Mouse (Mus musculus): ENCODE results near the gene Rps6ka5.

Gene Rps6ka5

DNA sequence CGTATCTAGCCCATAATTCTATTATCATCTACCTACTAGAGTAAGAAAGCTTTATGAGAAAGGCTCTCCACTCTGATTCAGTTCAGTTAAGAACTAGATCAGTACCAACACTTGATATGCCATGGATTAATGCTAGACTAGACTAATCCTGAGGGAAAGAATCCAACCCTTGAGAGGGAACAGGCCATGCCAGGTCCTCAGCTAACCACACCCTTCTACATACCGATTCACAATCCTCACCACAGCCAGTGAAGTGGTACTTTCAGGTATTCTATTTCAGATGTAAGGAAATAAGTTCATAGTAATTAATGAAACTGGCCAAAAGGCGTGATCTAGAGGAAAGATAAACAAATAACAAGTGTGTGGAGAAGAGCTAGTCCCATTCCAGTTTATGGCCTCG, 70.8 kb downstream of the Rps6ka5 start:
- DNase-seq (ENCODE audit: low spot score) = no peak

DNA sequence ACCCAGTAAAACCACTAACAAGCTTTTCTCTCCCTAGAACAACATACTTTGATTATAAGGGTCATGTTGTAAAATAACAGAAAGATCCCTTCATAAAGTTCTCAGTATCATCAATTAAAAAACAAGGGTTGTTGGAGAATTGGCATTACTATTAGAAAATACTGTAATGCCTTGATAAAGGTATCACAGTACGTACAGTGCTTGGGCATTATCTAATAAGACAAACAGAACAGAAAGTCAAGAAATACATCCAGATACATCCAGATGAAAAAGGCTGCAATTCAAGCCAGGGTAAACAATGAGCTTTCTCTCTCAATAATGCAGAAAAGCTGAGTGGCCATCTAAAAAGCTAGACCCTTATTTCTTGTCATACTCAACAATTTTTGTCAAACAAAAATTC, 84.8 kb downstream of the Rps6ka5 start:
- DNase-seq (ENCODE audit: low spot score) = no peak

DNA sequence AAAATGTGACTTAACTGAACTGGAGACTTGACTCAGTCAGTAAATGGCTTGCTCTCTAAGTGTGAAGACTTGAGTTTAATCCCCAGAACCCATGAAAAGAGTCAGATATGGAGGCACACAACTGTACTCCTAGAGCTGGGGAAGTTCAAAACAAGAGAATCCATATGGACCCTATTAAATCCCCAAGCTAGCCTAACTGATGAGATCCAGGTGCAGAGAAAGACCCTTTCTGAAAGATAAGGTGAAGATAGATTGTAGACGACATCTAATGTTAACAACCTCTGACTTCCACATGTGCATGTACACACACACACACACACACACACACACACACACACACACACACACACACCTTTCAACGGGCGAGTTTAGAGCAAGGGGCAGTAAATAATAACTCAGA, 86.1 kb downstream of the Rps6ka5 start:
- DNase-seq (ENCODE audit: low spot score) = no peak

DNA sequence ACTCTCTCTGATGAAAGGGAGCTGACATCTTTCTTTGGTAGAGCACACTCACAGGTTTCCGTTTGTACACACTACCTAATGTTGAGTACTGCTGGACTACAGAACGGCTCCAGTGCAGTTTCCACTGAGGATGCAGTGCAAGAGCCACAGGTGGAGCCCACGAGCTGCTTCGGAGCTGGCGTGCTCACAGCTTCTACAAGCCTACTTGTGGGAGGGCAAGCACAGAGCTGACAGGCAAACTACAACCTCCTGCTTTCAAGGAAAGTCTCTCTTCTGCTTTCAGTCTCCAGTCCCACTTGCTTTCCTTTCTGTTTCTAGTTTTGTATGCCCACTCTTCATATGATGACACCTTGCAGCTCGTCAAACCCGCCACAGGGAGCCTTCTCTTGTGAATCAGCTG, 87.1 kb downstream of the Rps6ka5 start:
- no peak for DNase-seq (ENCODE audit: low spot score)

DNA sequence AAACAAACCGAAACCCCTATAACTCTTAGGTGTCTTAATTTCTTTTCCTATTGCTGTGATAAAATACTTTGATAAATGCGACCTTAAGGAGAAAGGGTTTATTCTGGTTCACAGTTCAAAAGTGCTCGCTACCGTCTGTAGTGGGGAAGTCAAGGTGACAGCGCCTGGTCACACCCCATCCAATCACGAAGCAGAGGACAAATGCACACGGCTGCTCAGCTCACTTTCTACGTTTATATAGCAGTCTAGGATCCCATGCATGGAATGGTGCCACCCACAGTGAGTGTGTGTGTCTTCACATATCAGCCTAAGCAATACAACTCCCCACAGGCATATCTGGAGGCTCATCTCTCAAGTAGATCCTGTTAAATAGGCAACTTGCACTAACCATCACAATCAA, 88.9 kb downstream of the Rps6ka5 start:
- no peak for DNase-seq (ENCODE audit: low spot score)

DNA sequence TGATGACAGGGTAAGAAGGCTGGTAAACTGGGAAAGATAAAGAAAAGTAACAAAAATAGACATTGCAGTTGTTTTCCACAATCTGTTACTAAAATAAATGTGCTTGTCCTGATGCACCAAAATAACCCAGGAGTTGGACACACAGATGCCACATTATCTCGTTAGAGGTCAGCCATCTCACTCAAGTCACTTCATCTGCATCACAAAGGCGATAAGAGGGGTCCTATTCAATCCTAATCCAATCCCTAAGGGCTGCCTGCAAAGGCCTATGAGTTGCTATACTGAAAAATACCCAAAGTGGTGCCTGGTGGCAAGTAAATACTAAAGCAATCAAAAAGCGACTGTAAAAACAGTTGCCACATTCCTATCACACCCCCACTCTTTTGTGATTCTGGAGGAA, 90.0 kb downstream of the Rps6ka5 start:
- DNase-seq (ENCODE audit: low spot score) = no peak

DNA sequence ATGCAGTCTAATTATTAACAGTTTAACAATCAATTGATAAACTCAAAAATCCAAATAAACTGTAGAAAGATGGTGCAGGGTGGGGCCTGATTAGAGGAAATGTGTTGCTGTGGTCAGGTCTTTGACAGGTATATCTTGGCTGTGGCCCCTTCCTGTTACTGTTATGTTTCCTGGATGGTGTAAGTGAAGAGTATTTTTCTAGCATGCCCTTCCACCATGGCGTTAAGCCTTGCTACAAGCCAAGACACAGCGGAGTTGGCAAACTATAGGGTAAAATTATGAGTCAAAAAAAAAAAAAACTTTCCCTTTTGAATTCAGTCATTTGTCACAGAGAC, 90.5 kb downstream of the Rps6ka5 start:
- no peak for DNase-seq (ENCODE audit: low spot score)

DNA sequence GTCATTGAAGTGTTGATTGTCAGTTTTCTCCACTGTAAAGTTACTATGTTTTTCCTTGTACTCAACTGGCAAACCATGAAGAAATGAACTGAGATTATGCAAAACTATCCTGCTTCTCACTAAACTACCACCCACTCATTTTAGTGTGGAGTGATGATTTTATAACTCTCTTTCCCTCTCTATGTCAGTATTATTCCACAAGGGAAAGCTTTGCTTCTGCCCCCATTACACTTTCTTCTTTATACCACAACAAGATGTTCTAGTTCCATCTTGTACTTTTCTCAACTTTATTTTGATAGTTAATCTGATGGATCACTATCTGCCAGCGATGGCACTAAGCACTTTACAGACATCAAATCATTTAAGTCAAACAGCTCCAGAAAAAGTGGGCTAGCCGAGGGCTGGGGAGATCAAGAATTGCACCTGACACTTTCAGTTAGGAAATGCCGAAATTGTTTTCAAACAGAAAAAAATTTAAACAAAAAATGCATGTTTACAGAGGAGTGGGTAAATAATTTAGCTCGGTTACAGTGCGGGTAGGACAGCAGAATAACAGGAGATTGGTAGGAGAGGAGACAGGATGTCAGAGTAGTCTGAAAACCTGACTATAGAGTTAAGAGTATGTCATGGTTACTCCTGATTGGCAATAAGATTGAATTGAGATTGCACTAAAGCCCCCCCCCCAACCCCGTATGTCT, 91.0 kb downstream of the Rps6ka5 start:
- no peak for DNase-seq (ENCODE audit: low spot score)

DNA sequence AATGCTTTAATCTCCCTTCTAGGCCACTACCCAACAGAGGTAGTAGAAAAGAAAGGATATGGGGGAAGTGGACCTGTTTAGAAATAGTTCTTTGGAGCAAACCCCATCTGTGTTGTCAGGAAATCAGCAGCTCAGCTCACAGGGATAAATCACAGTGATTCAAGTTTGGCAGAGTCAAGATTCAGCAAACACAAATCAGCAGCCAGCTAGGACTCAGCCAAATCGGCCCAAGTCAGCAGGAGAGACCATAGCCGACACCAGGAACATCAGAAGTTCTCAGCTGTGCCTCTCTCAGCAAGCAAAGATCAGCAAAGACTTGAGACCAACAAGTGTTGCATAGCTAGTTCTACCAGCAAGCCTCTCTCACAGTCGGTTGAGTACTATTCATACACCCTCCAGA, 93.6 kb downstream of the Rps6ka5 start:
- DNase-seq (ENCODE audit: low spot score) = no peak

DNA sequence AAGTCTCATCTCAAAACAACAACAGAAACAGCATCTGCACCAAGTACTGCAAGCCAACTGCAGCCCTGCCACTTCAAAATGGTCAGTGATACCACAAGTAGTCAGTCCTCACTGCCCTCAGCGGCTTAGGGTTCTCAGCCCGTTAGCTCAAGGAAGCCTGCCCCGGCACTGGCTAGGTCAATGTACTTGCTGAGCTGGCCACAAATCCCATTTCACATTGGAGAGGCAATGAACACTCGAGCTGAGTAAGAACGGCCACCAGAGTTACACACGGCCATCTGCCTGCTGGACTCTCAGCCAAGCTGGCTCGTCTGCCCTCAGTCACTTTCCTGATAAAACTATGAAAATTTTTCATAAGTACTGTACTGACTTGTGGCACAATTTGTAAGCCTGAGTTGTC, 95.5 kb downstream of the Rps6ka5 start:
- no peak for DNase-seq (ENCODE audit: low spot score)

DNA sequence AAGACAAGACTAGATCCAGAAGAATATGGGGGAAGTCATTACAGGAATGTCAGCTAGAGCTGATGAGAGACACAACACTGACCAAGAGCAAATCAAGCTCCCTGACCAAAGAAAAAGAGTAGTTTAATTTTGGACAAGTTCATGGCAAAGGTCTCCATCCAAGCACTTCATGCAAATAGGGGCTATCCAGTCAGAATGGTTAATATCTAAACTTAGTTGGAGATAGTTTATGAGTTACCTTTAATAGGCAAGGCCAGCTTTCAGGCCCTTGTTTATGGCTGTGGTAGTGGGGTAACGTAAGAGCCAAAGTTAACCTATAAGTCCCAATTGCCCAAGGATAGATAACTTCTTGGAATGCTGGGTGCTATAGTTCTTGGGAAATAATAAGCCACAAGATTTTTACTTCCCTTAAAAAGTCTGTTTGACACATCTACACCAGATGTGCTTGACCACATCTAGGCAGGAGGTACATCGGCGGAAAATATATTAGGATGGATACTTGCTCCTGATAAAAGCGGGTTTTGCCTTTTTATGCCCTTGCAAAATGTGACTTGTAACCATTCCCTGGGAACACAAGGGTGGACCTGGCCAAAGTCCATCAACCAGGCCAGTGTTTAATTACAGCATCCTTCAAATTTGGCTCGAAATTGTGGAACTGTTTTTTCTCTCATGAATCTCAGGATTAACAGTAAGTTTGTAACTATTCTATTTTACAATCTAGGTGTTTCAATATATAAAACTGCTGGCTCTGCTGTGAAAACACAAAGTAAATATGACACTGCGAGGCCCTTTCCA, 97.5 kb downstream of the Rps6ka5 start:
- DNase-seq (ENCODE audit: low spot score) = no peak

DNA sequence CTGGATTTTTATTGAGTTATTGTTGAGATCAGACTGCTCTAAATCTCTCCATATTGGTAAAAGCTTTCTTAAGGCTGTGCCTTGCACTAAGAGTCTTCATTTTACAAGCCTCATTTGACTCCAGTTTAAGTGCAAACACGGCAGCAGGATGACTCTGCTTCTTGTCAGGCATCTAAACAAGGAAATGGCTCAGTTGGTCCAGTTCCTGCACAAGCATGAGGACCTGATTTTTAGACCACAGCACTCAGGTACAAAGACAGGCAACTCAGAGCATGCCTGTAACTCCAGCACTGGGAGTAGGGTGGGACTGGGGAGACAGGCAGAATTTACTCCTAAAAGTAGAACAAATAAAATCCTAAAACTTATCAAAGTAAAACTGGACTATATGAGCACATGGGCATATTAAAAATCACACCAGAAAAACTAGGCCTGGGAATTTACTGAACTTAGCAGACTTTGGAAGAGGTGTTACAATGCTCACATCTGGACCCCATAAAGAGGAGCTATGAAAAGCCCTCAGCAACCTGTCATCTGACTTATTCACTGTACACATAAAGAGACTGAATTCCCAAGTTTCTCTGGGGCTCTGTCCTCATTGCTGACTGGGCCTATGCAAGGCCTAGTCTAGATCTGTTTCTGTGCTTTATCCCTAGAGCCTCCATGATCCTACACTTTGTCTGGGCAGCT, 99.6 kb downstream of the Rps6ka5 start:
- DNase-seq (ENCODE audit: low spot score) = no peak

DNA sequence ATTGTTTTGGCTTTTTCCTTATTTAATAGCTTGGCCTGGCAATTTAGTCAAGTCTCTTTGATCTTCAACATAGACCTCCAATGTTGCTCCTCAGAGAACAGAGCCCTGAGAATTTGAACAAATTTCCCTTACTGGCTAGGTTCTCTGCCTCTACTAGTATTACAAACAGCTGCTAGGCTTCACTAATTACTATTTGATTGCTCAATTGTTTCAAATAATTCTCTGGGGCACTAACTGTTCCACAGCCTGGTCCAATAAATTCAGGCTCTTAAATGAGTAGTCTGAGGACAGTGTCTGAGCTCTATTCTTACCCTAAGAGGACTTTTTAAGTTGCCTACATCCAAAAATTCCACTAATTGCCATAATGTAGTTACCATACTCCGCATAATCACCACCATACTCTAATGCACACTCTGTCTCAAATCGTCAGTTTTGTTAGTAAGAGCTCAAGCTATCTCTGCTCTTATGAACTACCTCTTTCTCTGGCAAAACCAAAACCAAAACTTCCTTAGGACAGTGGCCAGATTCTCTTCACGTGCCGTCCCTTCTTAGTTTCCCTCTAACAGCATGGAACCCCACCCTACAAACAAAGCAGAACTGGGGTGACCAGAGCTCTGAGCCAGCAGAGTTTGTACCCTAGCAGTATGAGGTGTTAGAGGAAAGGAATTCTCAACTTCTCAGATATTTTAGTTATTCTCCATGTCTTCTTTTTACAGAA, 100.4 kb downstream of the Rps6ka5 start:
- DNase-seq (ENCODE audit: low spot score) = no peak

DNA sequence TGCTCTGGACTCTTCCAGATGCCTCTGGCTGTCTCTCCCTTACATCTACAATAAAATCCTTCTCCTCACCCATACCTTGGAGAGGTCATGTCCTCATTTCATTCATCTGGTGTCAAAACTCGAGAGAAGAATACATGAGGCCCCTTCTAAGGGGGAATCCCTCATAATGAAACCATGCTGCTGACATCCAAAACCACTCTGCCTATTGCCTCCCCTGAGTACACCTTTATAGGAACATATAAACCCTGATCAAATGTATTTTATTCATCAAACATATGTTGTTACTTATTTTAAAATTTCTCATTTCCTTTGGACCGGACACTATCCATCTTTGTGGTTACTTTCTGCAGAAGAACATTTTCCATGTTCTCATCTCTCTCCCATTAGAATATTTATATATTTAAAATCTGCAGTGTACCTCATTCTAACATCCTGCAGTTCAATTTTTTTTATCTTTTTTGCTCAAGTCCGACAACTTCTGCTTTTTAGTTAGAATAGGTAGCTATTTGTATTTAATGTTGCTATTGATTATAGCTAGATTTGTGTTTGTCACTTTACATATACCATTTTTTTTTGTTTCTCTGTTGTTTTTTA, 101.8 kb downstream of the Rps6ka5 start:
- DNase-seq (ENCODE audit: low spot score) = no peak

DNA sequence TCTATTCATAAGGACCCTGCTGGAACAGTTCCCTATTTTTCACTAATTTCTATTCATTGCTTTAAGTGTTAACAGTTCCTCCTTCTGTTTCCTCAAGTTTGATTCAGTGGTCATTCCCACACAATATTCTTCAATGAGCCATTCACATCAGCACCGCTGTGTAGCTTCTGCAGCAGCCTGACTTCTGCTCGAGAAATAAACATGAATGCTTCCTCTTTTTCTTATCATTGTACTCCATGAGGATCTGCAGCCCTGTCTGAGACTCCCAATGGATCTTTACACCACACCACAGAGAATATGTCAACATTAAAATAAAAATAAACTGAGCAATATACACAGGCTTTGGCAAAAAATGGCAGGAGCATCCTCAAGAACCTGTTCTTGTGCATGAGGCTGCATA, 111.5 kb downstream of the Rps6ka5 start:
- no peak for DNase-seq (ENCODE audit: low spot score)

DNA sequence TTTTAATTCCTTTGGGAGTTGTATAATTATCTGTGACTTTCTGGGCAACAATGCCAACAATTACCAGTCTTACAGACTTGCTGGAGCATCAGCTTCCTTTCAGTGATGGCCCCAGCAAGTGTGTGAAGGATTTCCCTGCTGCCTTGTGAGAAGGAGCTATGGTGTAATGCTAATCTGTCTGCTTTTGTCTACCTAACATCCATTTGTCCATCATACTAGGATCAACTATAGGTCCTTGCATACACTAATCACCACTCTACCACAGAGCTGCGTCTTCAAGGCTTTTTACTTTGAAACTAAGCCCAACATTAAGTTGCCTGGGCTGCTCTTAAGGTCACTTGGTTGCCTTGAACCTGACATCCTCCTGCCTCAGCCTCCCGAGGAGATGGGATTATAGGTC, 112.9 kb downstream of the Rps6ka5 start:
- no peak for DNase-seq (ENCODE audit: low spot score)

DNA sequence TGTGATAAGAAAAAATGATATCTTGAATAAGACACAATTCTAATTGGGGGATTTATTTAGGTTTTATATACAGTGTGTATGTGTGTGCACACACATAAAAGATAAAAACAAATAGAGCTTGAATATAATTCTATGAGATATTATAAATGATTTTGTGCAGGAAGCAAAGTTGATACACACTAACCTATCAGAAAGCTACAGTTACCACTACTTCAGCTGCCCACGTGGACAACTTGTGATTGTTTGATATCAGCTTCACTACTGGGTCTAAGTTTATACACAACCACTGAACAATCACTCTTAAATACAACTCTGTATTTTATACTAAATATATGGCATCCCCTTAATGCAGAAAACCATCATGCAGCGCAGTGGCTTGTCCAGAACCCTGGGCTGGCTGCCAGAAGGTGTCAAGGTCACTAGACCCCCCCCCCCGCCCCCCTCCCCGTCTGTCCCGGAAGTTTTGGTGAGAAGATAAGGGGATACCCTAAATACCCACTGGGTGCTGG, 113.5 kb downstream of the Rps6ka5 start:
- DNase-seq (ENCODE audit: low spot score) = no peak

DNA sequence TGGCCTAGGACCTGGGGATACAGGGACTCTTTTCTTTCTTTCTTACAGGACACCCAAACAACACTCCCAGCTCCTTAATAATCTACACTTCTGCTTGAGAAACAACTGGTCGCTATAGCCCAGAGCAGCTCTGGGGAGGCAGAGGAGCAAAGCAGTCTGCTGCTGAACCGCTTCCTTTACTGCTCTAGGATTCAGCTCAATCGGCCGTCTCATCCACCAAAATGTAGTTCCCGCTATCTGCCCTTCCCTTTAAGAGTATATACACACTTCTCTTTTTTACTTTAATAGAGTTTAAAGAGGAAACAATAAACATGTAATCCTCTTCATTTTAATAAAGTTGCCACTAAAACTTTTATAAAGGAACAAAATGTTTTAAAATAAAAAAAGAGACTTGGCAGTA, 117.0 kb downstream of the Rps6ka5 start:
- no peak for DNase-seq (ENCODE audit: low spot score)

DNA sequence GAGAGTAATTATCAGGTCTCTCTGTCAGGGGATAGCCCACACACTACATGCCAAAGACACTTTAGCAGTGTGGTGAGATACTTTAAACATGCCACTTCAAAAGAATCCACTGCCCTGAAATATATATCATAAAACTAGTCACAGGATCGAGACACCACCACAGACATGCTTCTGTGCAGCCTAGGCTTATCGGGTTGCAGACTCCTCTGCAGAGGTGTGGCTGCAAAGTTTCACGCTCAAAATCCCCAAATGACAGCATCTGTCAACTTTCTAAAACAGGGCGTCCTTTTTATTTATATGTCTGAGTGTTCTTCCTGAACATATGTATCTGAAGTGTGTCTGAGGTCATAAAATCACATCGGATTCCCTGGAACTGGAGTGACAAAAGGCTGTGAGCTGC, 117.7 kb downstream of the Rps6ka5 start:
- no peak for DNase-seq (ENCODE audit: low spot score)

DNA sequence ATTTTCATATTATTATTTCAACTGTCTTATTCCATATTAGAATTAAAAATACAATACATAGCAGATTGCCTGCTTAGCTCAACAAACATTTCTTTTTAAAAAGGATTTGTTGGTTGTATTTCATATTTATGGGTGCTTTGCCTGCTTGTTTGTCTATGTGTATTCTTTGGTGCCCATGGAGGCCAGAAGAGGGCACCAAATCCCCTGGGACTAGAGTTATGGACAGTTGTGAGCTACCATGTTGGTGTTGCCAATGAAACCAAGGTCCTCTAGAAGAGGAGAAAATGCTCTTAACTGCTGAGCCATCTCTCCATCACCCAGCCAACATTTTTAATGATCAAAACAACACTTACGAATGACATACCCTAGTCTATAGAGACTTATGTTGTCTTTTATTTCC, 120.0 kb downstream of the Rps6ka5 start:
- no peak for DNase-seq (ENCODE audit: low spot score)

DNA sequence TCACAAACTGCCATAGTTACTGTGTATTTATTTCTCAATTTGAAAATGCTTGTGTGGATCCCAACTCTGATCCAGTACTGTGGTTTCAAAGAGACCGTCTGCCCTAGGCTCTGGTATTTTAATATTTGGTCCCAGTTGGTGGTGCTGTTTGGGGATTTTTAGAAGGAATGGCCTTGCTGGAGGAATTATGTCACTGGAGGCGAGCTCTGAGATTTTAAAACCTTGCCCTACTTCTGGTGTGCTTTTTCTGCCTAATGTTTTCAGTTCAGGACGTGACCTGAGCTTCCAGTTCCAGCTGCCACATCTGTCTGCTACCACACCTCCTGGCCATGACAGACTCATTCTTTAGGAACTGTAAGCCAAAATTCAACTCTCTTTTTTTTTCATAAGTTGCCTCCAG, 121.2 kb downstream of the Rps6ka5 start:
- no peak for DNase-seq (ENCODE audit: low spot score)

DNA sequence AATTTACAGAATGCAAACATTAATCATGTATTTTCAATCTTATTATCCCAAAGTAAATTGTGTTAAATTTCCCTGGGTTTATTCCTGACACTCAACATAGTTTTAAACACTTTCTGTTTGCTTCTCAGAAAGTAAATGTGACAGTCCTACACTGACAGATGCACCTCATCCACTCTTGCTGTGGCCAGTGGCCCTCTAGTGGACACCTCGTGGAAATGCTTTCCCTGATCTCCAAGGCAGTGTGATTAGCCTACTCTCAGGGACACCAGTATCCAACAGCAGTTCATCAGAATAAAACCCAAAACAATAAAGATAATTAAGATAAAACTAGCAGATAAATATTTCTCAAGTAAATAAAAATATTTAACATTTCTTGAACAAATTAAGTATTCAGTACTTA, 122.2 kb downstream of the Rps6ka5 start:
- peak; percentile 17 for DNase-seq (ENCODE audit: low spot score)
